Mouse (Mus musculus) heart, embryonic 12.5 days (tissue): ENCODE data around the gene Wnt10b. TPM values are rescaled to one million over a fixed set of nuclear protein-coding genes. Genes with fewer than 3 reads are reported as not detected.
"Not testable (repeated sequence)": the region's sequence is repeated elsewhere in the genome, so short reads cannot be mapped to it uniquely, and the experiment has no call there.

ENCODE experiments used
- ATAC-seq: fragments of 200-750 bp; cut with Nextera tagmentation; 2 replicates; pipeline ENCODE4 v1.8.0; 2017; ENCODE audit warnings: moderate TSS enrichment, moderate library complexity; ENCODE audit not compliant: insufficient number of reproducible peaks, low FRiP score
- H3K27ac ChIP-seq: fragments of 300-500 bp; sonication (generic); 2 replicates; pipeline ENCODE4 v1.5.1; 2016; ENCODE audit warnings: mild to moderate bottlenecking, moderate library complexity; ENCODE audit not compliant: poor library complexity, severe bottlenecking
- H3K27me3 ChIP-seq: fragments of 300-500 bp; sonication (generic); replicated peaks from 2 replicates; pipeline ENCODE4 v1.6.1; 2016; ENCODE audit warnings: mild to moderate bottlenecking, moderate library complexity
- H3K36me3 ChIP-seq: fragments of 300-500 bp; sonication (generic); 2 replicates; pipeline ENCODE4 v1.6.1; 2016; ENCODE audit warnings: mild to moderate bottlenecking, moderate library complexity
- H3K4me1 ChIP-seq: fragments of 300-500 bp; sonication (generic); replicated peaks from 2 replicates; pipeline ENCODE4 v1.6.1; 2016; ENCODE audit warnings: mild to moderate bottlenecking
- H3K4me2 ChIP-seq: fragments of 300-500 bp; sonication (generic); 2 replicates; pipeline ENCODE4 v1.6.1; 2016; ENCODE audit warnings: mild to moderate bottlenecking, moderate library complexity
- H3K4me3 ChIP-seq: fragments of 300-500 bp; sonication (generic); 2 replicates; pipeline ENCODE4 v1.5.1; 2016; ENCODE audit warnings: mild to moderate bottlenecking
- H3K9ac ChIP-seq: fragments of 300-500 bp; sonication (generic); 2 replicates; pipeline ENCODE4 v1.6.1; 2016; ENCODE audit warnings: mild to moderate bottlenecking, moderate library complexity
- H3K9me3 ChIP-seq: fragments of 300-500 bp; sonication (generic); replicated peaks from 2 replicates; pipeline ENCODE4 v1.6.1; 2016; ENCODE audit warnings: mild to moderate bottlenecking, moderate library complexity
- WGBS: fragments of 180-500 bp; shearing (Covaris S2); methylation state at CpG from one replicate; pipeline ENCODE4 v1.1.7; 2016; 5-methylcytosine and 5-hydroxymethylcytosine counted together
- polyA plus RNA-seq: library from polyadenylated mRNA; unstranded; fragments of >200 nt; fragmentation: Nextera tagmentation; extraction: Ambion mirVana; gene quantifications from 2 replicates; pipeline ENCODE4 v1.2.1, GENCODE M21; 2016

Wnt10b gene
- polyA plus RNA-seq, 1 experiment from 2014 or later = not detected

DNA sequence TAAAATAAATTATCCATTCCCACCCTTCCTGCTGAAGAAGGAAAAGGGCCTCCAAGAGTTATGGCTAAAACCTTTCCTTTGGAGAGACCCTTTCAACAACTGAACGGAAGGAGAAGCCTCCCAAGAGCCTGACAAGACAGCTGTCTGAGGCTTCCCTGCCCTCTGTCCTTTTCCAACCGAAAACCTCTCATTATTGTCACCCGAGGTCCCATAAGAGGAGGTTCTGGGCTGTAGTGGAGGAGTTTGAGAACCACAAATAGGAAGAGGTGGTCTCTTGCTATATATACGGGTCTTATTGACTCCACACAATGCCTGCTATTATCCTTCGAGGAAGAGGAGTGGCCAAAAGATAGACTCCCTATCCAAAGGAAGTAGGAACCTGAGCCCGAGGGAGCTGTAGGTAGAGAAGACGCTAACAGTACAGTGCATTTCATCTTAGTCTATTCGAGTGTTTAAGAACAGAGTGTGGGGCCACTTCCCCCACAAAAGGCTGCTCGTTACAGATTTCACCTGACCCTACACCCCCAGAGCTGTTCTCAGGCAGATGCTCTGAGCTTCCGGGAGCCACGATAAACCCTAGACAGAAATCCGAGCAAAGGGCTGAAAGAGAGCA lies 6.0 kb downstream of the Wnt10b start:
- ATAC-seq = no peak
- Histone ChIP-seq H3K9me3 (no peaks in the 10 kb centered on the region; the same call in 1 of the 2 replicates), H3K27ac (no peak overlapping the region), H3K4me2 (peak overlapping the region; percentile 71), H3K4me3 (peak overlapping the region; percentile 41), H3K36me3 (no peaks in the 10 kb centered on the region), H3K27me3 (peaks cover 86% of the 10 kb centered on the region), H3K9ac (peak overlapping the region; percentile 61), H3K4me1 (peaks cover 14% of the 10 kb centered on the region)
- 6% methylated on average over 12 of the region's 12 CpGs for WGBS

DNA sequence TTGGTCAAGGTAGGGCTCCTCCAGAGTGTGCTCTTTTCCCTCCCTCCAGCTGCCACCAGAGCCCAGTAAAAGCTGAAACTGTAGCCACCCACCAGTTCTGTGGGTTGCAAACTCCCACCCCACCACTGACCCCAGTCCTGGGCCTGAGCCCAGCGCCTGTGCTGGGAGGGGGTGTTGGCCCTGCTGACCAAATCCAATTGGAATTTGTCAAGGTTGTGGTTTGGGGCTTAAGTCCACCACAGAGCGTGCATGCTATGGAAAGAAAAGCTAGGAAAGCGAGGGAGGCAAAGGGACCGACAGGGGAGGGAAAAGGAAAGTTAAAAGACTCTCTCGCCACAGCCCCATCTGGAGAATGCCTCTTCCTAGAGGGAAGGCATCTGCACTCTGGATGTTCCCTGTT lies 9.7 kb downstream of the Wnt10b start:
- ATAC-seq = no peak
- no peak overlapping the region for H3K4me3 ChIP-seq
- H3K27ac ChIP-seq = no peak overlapping the region
- H3K4me1 ChIP-seq = peaks cover 10% of the 10 kb centered on the region
- H3K4me2 ChIP-seq = no peak overlapping the region
- no peaks in the 10 kb centered on the region for H3K9me3 ChIP-seq
- no peaks in the 10 kb centered on the region for H3K36me3 ChIP-seq
- H3K27me3 ChIP-seq = peaks cover 65% of the 10 kb centered on the region
- WGBS = 22% methylated on average over 5 of the region's 5 CpGs
- no peak overlapping the region for H3K9ac ChIP-seq

- Histone ChIP-seq H3K36me3 (no peaks in the 10 kb centered on the region), H3K9ac (no peak overlapping the region), H3K9me3 (no peaks in the 10 kb centered on the region), H3K27ac (no peak overlapping the region), H3K27me3 (peaks cover 43% of the 10 kb centered on the region), H3K4me3 (no peak overlapping the region), H3K4me2 (no peak overlapping the region), H3K4me1 (peaks cover 16% of the 10 kb centered on the region)
- 66% methylated on average over 4 of the region's 4 CpGs for WGBS
- no peak for ATAC-seq
Observed at GRCm38 (mm10) chr15:98765929-98766328, 12.0 kb downstream of the Wnt10b start.

GRCm38 (mm10) chr15:98762670-98763529 lies 15.1 kb downstream of the Wnt10b start, which contains the start of gene Arf3:
Gene Arf3, minus strand, starts transcription at chr15:98763214.
- WGBS = under 1% methylated on average over 75 of the region's 76 CpGs
- Histone ChIP-seq H3K4me2 (peak within 1 kb of the TSS; percentile 87), H3K27me3 (peaks cover 16% of the 10 kb centered on the region), H3K4me3 (peak within 1 kb of the TSS; percentile 87), H3K4me1 (peaks cover 16% of the 10 kb centered on the region), H3K27ac (peak within 1 kb of the TSS; percentile 66), H3K9ac (peak within 1 kb of the TSS; percentile 90), H3K36me3 (peaks cover 22% of the 10 kb centered on the region), H3K9me3 (no peaks in the 10 kb centered on the region)
- peak; percentile 95 for ATAC-seq

GRCm38 (mm10) chr15:98762201-98762621 lies 15.7 kb downstream of the Wnt10b start:
- peak overlapping the region; percentile 87 for H3K4me3 ChIP-seq
- peak overlapping the region; percentile 66 for H3K27ac ChIP-seq
- peaks cover 13% of the 10 kb centered on the region for H3K27me3 ChIP-seq
- H3K4me2 ChIP-seq = peak overlapping the region; percentile 87
- whole genome bisulfite sequencing = under 1% methylated on average over 24 of the region's 24 CpGs
- no peaks in the 10 kb centered on the region for H3K9me3 ChIP-seq
- H3K9ac ChIP-seq = peak overlapping the region; percentile 90
- peaks cover 16% of the 10 kb centered on the region for H3K4me1 ChIP-seq
- peaks cover 23% of the 10 kb centered on the region for H3K36me3 ChIP-seq
- peak; percentile 81 for ATAC-seq

DNA sequence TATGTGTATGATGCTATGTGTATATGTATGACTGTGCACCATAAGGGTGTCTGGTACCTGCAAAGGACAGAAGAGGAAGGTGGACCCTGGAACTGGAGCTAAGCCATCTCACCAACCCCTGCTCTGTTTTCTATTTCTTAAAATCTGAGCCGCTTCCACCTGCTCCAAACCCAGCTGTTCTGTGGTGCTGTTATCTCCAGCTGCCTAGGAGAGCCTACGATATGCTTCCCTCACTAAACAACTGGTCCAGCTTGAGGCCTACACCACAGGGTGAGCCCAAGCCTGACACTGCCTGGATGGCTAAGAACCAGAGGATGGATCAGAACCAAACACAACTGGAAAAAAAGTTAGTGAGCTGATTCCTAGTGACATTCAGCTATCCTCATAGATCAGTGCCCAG lies 23.8 kb downstream of the Wnt10b start:
- ATAC-seq = no peak
- Histone ChIP-seq H3K4me2 (no peak overlapping the region), H3K9me3 (no peaks in the 10 kb centered on the region), H3K27me3 (no peaks in the 10 kb centered on the region), H3K27ac (no peak overlapping the region), H3K36me3 (peaks cover 32% of the 10 kb centered on the region), H3K9ac (no peak overlapping the region), H3K4me3 (no peak overlapping the region), H3K4me1 (0 out of 2 replicates have a peak, but pooled peaks cover 11% of the 10 kb centered on the region)
- 62% methylated on average over 2 of the region's 2 CpGs for WGBS

DNA sequence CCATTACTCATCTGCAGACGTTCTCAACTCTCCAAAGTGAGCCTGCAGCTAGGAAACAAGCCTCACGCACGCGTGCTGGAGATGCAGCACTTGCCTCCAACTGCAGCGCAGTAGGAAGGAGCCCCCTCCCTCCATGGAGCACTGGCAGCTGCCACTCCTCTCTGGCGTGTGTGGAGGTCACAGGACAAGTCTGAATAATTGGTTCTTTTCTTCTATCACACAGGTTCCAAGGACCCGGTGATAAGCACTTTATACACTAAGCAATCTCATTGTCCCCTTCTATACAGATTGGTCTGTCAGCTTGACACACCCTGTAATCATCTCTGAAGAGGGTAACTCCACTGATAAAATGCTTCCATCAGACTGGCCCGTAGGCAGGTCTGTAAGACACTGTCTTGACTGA lies 24.9 kb downstream of the Wnt10b start:
- 55% methylated on average over 8 of the region's 8 CpGs for WGBS
- Histone ChIP-seq H3K4me1 (0 out of 2 replicates have a peak, but pooled peaks cover 11% of the 10 kb centered on the region), H3K36me3 (peaks cover 22% of the 10 kb centered on the region), H3K9me3 (no peaks in the 10 kb centered on the region), H3K27me3 (no peaks in the 10 kb centered on the region), H3K4me2 (no peak overlapping the region), H3K4me3 (no peak overlapping the region), H3K9ac (no peak overlapping the region), H3K27ac (no peak overlapping the region)
- no peak for ATAC-seq

GRCm38 (mm10) chr15:98749093-98749492 lies 28.9 kb downstream of the Wnt10b start:
- no peak overlapping the region for H3K27ac ChIP-seq
- H3K4me3 ChIP-seq = no peak overlapping the region
- H3K9ac ChIP-seq = no peak overlapping the region
- H3K4me2 ChIP-seq = no peak overlapping the region
- peaks cover 4% of the 10 kb centered on the region; the same call in 1 of the 2 replicates for H3K36me3 ChIP-seq
- peaks cover 36% of the 10 kb centered on the region for H3K4me1 ChIP-seq
- no peaks in the 10 kb centered on the region for H3K27me3 ChIP-seq
- 95% methylated on average over 2 of the region's 2 CpGs for WGBS
- no peak for ATAC-seq
- no peaks in the 10 kb centered on the region for H3K9me3 ChIP-seq

GRCm38 (mm10) chr15:98747296-98747695 lies 30.7 kb downstream of the Wnt10b start:
- ATAC-seq = no peak
- Histone ChIP-seq H3K27me3 (no peaks in the 10 kb centered on the region), H3K4me1 (peaks cover 30% of the 10 kb centered on the region), H3K9ac (no peak overlapping the region), H3K4me3 (no peak overlapping the region), H3K4me2 (no peak overlapping the region), H3K36me3 (peaks cover 12% of the 10 kb centered on the region), H3K27ac (no peak overlapping the region), H3K9me3 (no peaks in the 10 kb centered on the region)
- WGBS = 84% methylated on average over 6 of the region's 6 CpGs

- Histone ChIP-seq H3K27me3 (no peaks in the 10 kb centered on the region), H3K4me1 (peaks cover 30% of the 10 kb centered on the region), H3K9ac (no peak overlapping the region), H3K4me2 (no peak overlapping the region), H3K4me3 (no peak overlapping the region), H3K36me3 (peaks cover 20% of the 10 kb centered on the region), H3K27ac (no peak overlapping the region), H3K9me3 (no peaks in the 10 kb centered on the region)
- WGBS = 65% methylated on average over 10 of the region's 10 CpGs
- ATAC-seq = no peak
Observed at GRCm38 (mm10) chr15:98746344-98746965, 31.5 kb downstream of the Wnt10b start.

- H3K27ac ChIP-seq, H3K4me2 ChIP-seq, ATAC-seq, H3K9ac ChIP-seq, H3K4me3 ChIP-seq, H3K27me3 ChIP-seq, H3K9me3 ChIP-seq: not testable (repeated sequence)
- WGBS = 80% methylated on average over 3 of the region's 3 CpGs
- H3K36me3 ChIP-seq = peaks cover 42% of the 10 kb centered on the region
- peaks cover 30% of the 10 kb centered on the region for H3K4me1 ChIP-seq
Observed at GRCm38 (mm10) chr15:98743863-98744262, 34.1 kb downstream of the Wnt10b start.
